Mouse (Mus musculus): ENCODE data around the gene F5. TPM values are rescaled to one million over a fixed set of nuclear protein-coding genes. Genes with fewer than 3 reads are reported as not detected.

Gene F5
- 0.44 and 0.45 TPM in 2 replicates for polyA plus RNA-seq (2012; rRNA removed)

GRCm38 (mm10) chr1:164151387-164152088, at the start of gene F5:
Gene F5 (plus strand): TSS chr1:164151838.

DNA sequence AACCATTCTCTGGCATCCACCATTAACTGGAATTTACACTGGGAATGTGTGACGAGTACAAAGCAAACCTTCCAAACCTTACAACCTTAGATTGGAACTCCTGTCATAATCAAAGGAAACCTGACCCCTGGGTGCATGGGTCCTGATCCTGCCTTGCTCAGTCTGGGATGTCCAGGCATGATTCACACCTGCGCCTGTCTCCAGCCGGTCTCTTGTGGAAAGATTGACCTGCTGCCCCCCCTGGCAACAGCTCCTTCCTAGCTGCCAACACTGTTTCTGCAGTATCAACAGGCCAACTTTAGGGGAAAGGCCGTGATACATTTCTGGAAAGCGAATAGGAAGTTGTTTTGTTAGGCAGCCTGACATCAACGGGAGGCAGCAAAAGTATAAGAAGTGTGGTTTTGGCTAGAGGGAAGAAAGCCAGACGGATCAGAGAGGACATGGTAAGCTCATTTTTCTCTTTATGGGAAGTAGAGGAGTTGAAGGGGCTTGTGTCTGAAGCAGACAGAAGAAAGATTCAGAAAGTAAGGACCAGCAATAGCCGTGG, 36.6 kb upstream of the F5 start, which contains the start of gene Selp:
Gene Selp (plus strand): TSS at position 318 of the 547 bp plus-strand sequence.

GRCm38 (mm10) chr1:164248465-164249331, 97.1 kb downstream of the F5 start, which contains the start of gene Slc19a2:
Gene Slc19a2 (plus strand): TSS chr1:164249046.

Other genes with a start within 250 kb of the F5 start
- 12.9 and 17.9 TPM in 2 replicates for gene Scyl3, start 222.7 kb upstream of the F5 start, polyA plus RNA-seq (2012; rRNA removed)
- gene BC055324, start 157.0 kb upstream of the F5 start, polyA plus RNA-seq (2012; rRNA removed), result 21.4 and 34.5 TPM in 2 replicates
- gene Mettl18, start 156.9 kb upstream of the F5 start, polyA plus RNA-seq (2012; rRNA removed), result 6.1 and 8.2 TPM in 2 replicates
- not detected in 2 replicates for gene Sele, start 103.6 kb upstream of the F5 start, polyA plus RNA-seq (2012; rRNA removed)
- gene Sell, start 89.9 kb upstream of the F5 start, polyA plus RNA-seq (2012; rRNA removed), result 0.12 and 0.15 TPM in 2 replicates
- 0.04 and 0.06 TPM in 2 replicates for gene Selp, start 36.6 kb upstream of the F5 start, polyA plus RNA-seq (2012; rRNA removed)
- gene Slc19a2, start 97.2 kb downstream of the F5 start, polyA plus RNA-seq (2012; rRNA removed), result 7.8 and 9.6 TPM in 2 replicates
- 8.4 and 17.9 TPM in 2 replicates for gene Ccdc181, start 123.7 kb downstream of the F5 start, polyA plus RNA-seq (2012; rRNA removed)
- 28.7 and 35.2 TPM in 2 replicates for gene Nme7, start 152.3 kb downstream of the F5 start, polyA plus RNA-seq (2012; rRNA removed)
- gene Blzf1, start 155.7 kb downstream of the F5 start, polyA plus RNA-seq (2012; rRNA removed), result 14.1 and 16.5 TPM in 2 replicates

Data from central nervous system, embryonic 11.5 days (tissue).